Mouse (Mus musculus): ENCODE results near the gene Zfp747.

GRCm38 (mm10) chr7:127360265-127360664, 15.6 kb downstream of the Zfp747 start:
- TF ChIP-seq TAL1 (IDR thresholded peaks at IDR 0.05; ENCODE audit: low read length) (no peak), GATA1 (IDR thresholded peaks at IDR 0.05; ENCODE audit: low read length) (no peak)
